Mouse (Mus musculus) forebrain, embryonic 15.5 days (tissue): ENCODE results near the gene Aif1. TPM values are rescaled to one million over a fixed set of nuclear protein-coding genes. Genes with fewer than 3 reads are reported as not detected.

ENCODE experiments used
- ATAC-seq: fragments of 200-750 bp; cut with Nextera tagmentation; replicated peaks from 2 replicates; pipeline ENCODE4 v1.8.0; 2017; ENCODE audit warnings: mild to moderate bottlenecking, moderate TSS enrichment, moderate library complexity
- H3K27ac ChIP-seq: fragments of 300-500 bp; sonication (generic); replicated peaks from 2 replicates; pipeline ENCODE4 v1.5.1; 2015; ENCODE audit warnings: mild to moderate bottlenecking, inconsistent platforms
- H3K27me3 ChIP-seq: fragments of 300-500 bp; sonication (generic); 2 replicates; pipeline ENCODE4 v1.6.1; 2015; ENCODE audit warnings: inconsistent platforms
- H3K36me3 ChIP-seq: fragments of 300-500 bp; sonication (generic); 2 replicates; pipeline ENCODE4 v1.6.1; 2015; ENCODE audit warnings: mild to moderate bottlenecking, inconsistent platforms
- H3K4me1 ChIP-seq: fragments of 300-500 bp; sonication (generic); 2 replicates; pipeline ENCODE4 v1.6.1; 2015; ENCODE audit warnings: inconsistent platforms
- H3K4me2 ChIP-seq: fragments of 300-500 bp; sonication (generic); replicated peaks from 2 replicates; pipeline ENCODE4 v1.6.1; 2015; ENCODE audit warnings: mild to moderate bottlenecking, inconsistent platforms
- H3K4me3 ChIP-seq: fragments of 300-500 bp; sonication (generic); 2 replicates; pipeline ENCODE4 v1.5.1; 2015; ENCODE audit warnings: mild to moderate bottlenecking, inconsistent platforms
- H3K9ac ChIP-seq: fragments of 300-500 bp; sonication (generic); replicated peaks from 2 replicates; pipeline ENCODE4 v1.6.1; 2015; ENCODE audit warnings: mild to moderate bottlenecking, inconsistent platforms
- H3K9me3 ChIP-seq: fragments of 300-500 bp; sonication (generic); 2 replicates; pipeline ENCODE4 v1.6.1; 2016; ENCODE audit warnings: inconsistent platforms
- WGBS: fragments of 180-500 bp; shearing (Covaris S2); methylation state at CpG from one replicate; pipeline ENCODE4 v1.1.7; 2015; ENCODE audit warnings: mixed read lengths; 5-methylcytosine and 5-hydroxymethylcytosine counted together
- polyA plus RNA-seq: library from polyadenylated mRNA; unstranded; fragments of >200 nt; fragmentation: Nextera tagmentation; extraction: Ambion mirVana; gene quantifications from 2 replicates; pipeline ENCODE4 v1.2.1, GENCODE M21; 2015

The Aif1 gene
- 5.7 and 7.8 TPM in 2 replicates for polyA plus RNA-seq

GRCm38 (mm10) chr17:35175968-35176367 lies at the start of gene Aif1:
Gene Aif1 (minus strand): TSS chr17:35176068.
- H3K4me3 ChIP-seq = no peak within 1 kb of the TSS
- H3K36me3 ChIP-seq = no peaks in the 10 kb centered on the region
- H3K9me3 ChIP-seq = no peaks in the 10 kb centered on the region
- no peaks in the 10 kb centered on the region for H3K27me3 ChIP-seq
- no peak within 1 kb of the TSS for H3K27ac ChIP-seq
- no peak within 1 kb of the TSS for H3K4me2 ChIP-seq
- no peak within 1 kb of the TSS for H3K9ac ChIP-seq
- 38% methylated on average over 2 of the region's 2 CpGs for WGBS
- H3K4me1 ChIP-seq = no peaks in the 10 kb centered on the region
- no peak for ATAC-seq

GRCm38 (mm10) chr17:35225456-35225855 lies 49.6 kb upstream of the Aif1 start:
- Histone ChIP-seq H3K27ac (no peak overlapping the region), H3K36me3 (peaks cover 26% of the 10 kb centered on the region), H3K27me3 (no peaks in the 10 kb centered on the region), H3K9ac (no peak overlapping the region), H3K4me1 (no peaks in the 10 kb centered on the region), H3K4me2 (no peak overlapping the region), H3K9me3 (no peaks in the 10 kb centered on the region), H3K4me3 (no peak overlapping the region)
- 94% methylated on average over 5 of the region's 5 CpGs for WGBS
- ATAC-seq = no peak

GRCm38 (mm10) chr17:35224641-35225040 lies 48.8 kb upstream of the Aif1 start:
- H3K9ac ChIP-seq = no peak overlapping the region
- no peaks in the 10 kb centered on the region for H3K27me3 ChIP-seq
- no peaks in the 10 kb centered on the region for H3K9me3 ChIP-seq
- H3K27ac ChIP-seq = no peak overlapping the region
- no peak for ATAC-seq
- no peaks in the 10 kb centered on the region for H3K4me1 ChIP-seq
- no peak overlapping the region for H3K4me3 ChIP-seq
- no peak overlapping the region for H3K4me2 ChIP-seq
- H3K36me3 ChIP-seq = peaks cover 31% of the 10 kb centered on the region
- 97% methylated on average over 4 of the region's 4 CpGs for WGBS

GRCm38 (mm10) chr17:35222299-35222698 lies 46.4 kb upstream of the Aif1 start:
- Histone ChIP-seq H3K4me3 (no peak overlapping the region), H3K9me3 (no peaks in the 10 kb centered on the region), H3K4me1 (no peaks in the 10 kb centered on the region), H3K27me3 (no peaks in the 10 kb centered on the region), H3K4me2 (no peak overlapping the region), H3K27ac (no peak overlapping the region), H3K36me3 (peaks cover 21% of the 10 kb centered on the region), H3K9ac (no peak overlapping the region)
- ATAC-seq = no peak
- WGBS = 81% methylated on average over 6 of the region's 6 CpGs

GRCm38 (mm10) chr17:35220156-35220952 lies 44.5 kb upstream of the Aif1 start, which contains the start of gene Gm16181:
Gene Gm16181 (plus strand): TSS chr17:35220834.
- Histone ChIP-seq H3K27me3 (no peaks in the 10 kb centered on the region), H3K36me3 (peaks cover 21% of the 10 kb centered on the region), H3K9ac (no peak within 1 kb of the TSS), H3K4me3 (no peak within 1 kb of the TSS), H3K27ac (no peak within 1 kb of the TSS), H3K4me1 (no peaks in the 10 kb centered on the region), H3K4me2 (no peak within 1 kb of the TSS), H3K9me3 (no peaks in the 10 kb centered on the region)
- WGBS = 88% methylated on average over 28 of the region's 28 CpGs
- no peak for ATAC-seq

GRCm38 (mm10) chr17:35219601-35220041 lies 43.8 kb upstream of the Aif1 start:
- H3K36me3 ChIP-seq = peaks cover 18% of the 10 kb centered on the region
- H3K27me3 ChIP-seq = no peaks in the 10 kb centered on the region
- H3K4me3 ChIP-seq = no peak overlapping the region
- no peaks in the 10 kb centered on the region for H3K4me1 ChIP-seq
- no peak overlapping the region for H3K27ac ChIP-seq
- no peak for ATAC-seq
- H3K9ac ChIP-seq = no peak overlapping the region
- 90% methylated on average over 6 of the region's 6 CpGs for WGBS
- no peaks in the 10 kb centered on the region for H3K9me3 ChIP-seq
- no peak overlapping the region for H3K4me2 ChIP-seq

GRCm38 (mm10) chr17:35218516-35219193 lies 42.8 kb upstream of the Aif1 start:
- no peak overlapping the region for H3K27ac ChIP-seq
- peaks cover 18% of the 10 kb centered on the region for H3K36me3 ChIP-seq
- no peak overlapping the region for H3K4me3 ChIP-seq
- no peaks in the 10 kb centered on the region for H3K27me3 ChIP-seq
- no peaks in the 10 kb centered on the region for H3K9me3 ChIP-seq
- H3K4me2 ChIP-seq = no peak overlapping the region
- no peak for ATAC-seq
- no peak overlapping the region for H3K9ac ChIP-seq
- WGBS = 85% methylated on average over 18 of the region's 18 CpGs
- no peaks in the 10 kb centered on the region for H3K4me1 ChIP-seq

GRCm38 (mm10) chr17:35213071-35213470 lies 37.2 kb upstream of the Aif1 start:
- no peaks in the 10 kb centered on the region for H3K4me1 ChIP-seq
- 94% methylated on average over 5 of the region's 5 CpGs for WGBS
- no peak overlapping the region for H3K9ac ChIP-seq
- H3K9me3 ChIP-seq = no peaks in the 10 kb centered on the region
- no peaks in the 10 kb centered on the region for H3K27me3 ChIP-seq
- no peak overlapping the region for H3K27ac ChIP-seq
- H3K36me3 ChIP-seq = no peaks in the 10 kb centered on the region
- no peak overlapping the region for H3K4me3 ChIP-seq
- no peak overlapping the region for H3K4me2 ChIP-seq
- ATAC-seq = no peak

- Histone ChIP-seq H3K27ac (no peak overlapping the region), H3K9me3 (no peaks in the 10 kb centered on the region), H3K27me3 (no peaks in the 10 kb centered on the region), H3K36me3 (no peaks in the 10 kb centered on the region), H3K4me1 (no peaks in the 10 kb centered on the region), H3K4me2 (no peak overlapping the region), H3K4me3 (no peak overlapping the region), H3K9ac (no peak overlapping the region)
- WGBS = 91% methylated on average over 3 of the region's 3 CpGs
- ATAC-seq = no peak
Observed at GRCm38 (mm10) chr17:35210593-35210992, 34.7 kb upstream of the Aif1 start.

GRCm38 (mm10) chr17:35209785-35210535 lies 34.1 kb upstream of the Aif1 start:
- Histone ChIP-seq H3K4me2 (no peak overlapping the region), H3K9ac (no peak overlapping the region), H3K27ac (no peak overlapping the region), H3K27me3 (no peaks in the 10 kb centered on the region), H3K4me3 (no peak overlapping the region), H3K9me3 (no peaks in the 10 kb centered on the region), H3K36me3 (no peaks in the 10 kb centered on the region), H3K4me1 (no peaks in the 10 kb centered on the region)
- ATAC-seq = no peak
- WGBS = 72% methylated on average over 12 of the region's 12 CpGs

GRCm38 (mm10) chr17:35205380-35205769 lies 29.5 kb upstream of the Aif1 start:
- Histone ChIP-seq H3K27me3 (0 out of 2 replicates have a peak, but pooled peaks cover 3% of the 10 kb centered on the region), H3K36me3 (no peaks in the 10 kb centered on the region), H3K27ac (no peak overlapping the region), H3K9ac (0 out of 2 replicates have a peak overlapping the region, but pooled peaks have one; percentile 1), H3K4me2 (no peak overlapping the region), H3K4me1 (no peaks in the 10 kb centered on the region), H3K9me3 (no peaks in the 10 kb centered on the region), H3K4me3 (no peak overlapping the region)
- WGBS = 63% methylated on average over 10 of the region's 10 CpGs
- no peak for ATAC-seq
